Mouse (Mus musculus) frontal cortex, postnatal 36 days (tissue): ENCODE measurements around the gene Rfc4.
A peak's percentile ranks its signal among the peaks of the same experiment; 100 is the strongest.

Experiments
- DNase-seq, 2 experiments: peaks; one replicate each; pipeline ENCODE4 v3.0.0; 2022; ENCODE audit warnings: low spot score in 2 of 2

Rfc4 gene

GRCm38 (mm10) chr16:23135421-23136149 is 8.0 kb upstream of the Rfc4 start:
- DNase-seq, result no peak

- no peak for DNase-seq
Measured at GRCm38 (mm10) chr16:23132336-23132735, 4.8 kb upstream of the Rfc4 start.

- DNase-seq, result no peak
Measured at GRCm38 (mm10) chr16:23130303-23130702, 2.8 kb upstream of the Rfc4 start.

GRCm38 (mm10) chr16:23127311-23127672 is 245 bp downstream of the Rfc4 start:
- no peak for DNase-seq

- DNase-seq, result no peak
Measured at GRCm38 (mm10) chr16:23124398-23124797, 3.1 kb downstream of the Rfc4 start.

GRCm38 (mm10) chr16:23123104-23123503 is 4.4 kb downstream of the Rfc4 start:
- no peak for DNase-seq

- DNase-seq, result no peak
Measured at GRCm38 (mm10) chr16:23122446-23122845, 5.1 kb downstream of the Rfc4 start.

GRCm38 (mm10) chr16:23117173-23117572 is 10.4 kb downstream of the Rfc4 start:
- DNase-seq, result no peak

GRCm38 (mm10) chr16:23115486-23115885 is 12.1 kb downstream of the Rfc4 start:
- DNase-seq, result no peak

GRCm38 (mm10) chr16:23114339-23115171 is 13.0 kb downstream of the Rfc4 start:
- DNase-seq, result no peak

GRCm38 (mm10) chr16:23113903-23114302 is 13.6 kb downstream of the Rfc4 start:
- DNase-seq, result no peak

- DNase-seq, result no peak
Measured at GRCm38 (mm10) chr16:23112861-23113435, 14.6 kb downstream of the Rfc4 start.

- no peak for DNase-seq
Measured at GRCm38 (mm10) chr16:23112348-23112747, 15.2 kb downstream of the Rfc4 start.

- DNase-seq, result no peak
Measured at GRCm38 (mm10) chr16:23109350-23110280, 17.9 kb downstream of the Rfc4 start.

- DNase-seq, result no peak
Measured at GRCm38 (mm10) chr16:23108943-23109342, 18.6 kb downstream of the Rfc4 start.

- peak; percentile 72 to 82 for DNase-seq
Measured at GRCm38 (mm10) chr16:23107946-23108759, 19.4 kb downstream of the Rfc4 start.

- peak; percentile 91 to 94 for DNase-seq
Measured at GRCm38 (mm10) chr16:23107231-23107942, 20.1 kb downstream of the Rfc4 start, which contains the start of gene Eif4a2. Gene Eif4a2, plus strand, starts transcription at chr16:23107444.

GRCm38 (mm10) chr16:23106121-23106520 is 21.4 kb downstream of the Rfc4 start:
- no peak for DNase-seq

GRCm38 (mm10) chr16:23103841-23104240 is 23.7 kb downstream of the Rfc4 start:
- no peak for DNase-seq
